8 mouse cellular contexts compared by ENCODE assay signal in the genomic region with DNA sequence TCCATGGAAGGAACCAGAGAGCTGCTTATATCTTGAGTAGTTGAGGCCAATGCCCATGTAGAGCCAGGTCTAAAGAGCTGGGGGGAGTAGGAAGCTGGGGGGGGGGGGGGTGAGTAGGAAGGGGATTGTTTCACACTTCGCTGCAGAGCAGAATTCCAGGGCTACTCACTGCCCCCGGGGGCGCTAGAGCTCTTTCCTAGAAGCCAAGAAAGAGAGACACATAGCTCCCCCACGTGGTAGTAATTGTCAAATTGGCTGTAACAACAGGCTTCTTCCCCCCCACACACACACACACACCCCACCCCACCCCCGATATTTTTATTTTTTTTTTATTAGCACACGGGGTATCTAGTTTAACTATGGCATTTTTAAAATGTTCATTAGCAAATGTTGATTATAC. TPM values are rescaled to one million over a fixed set of nuclear protein-coding genes. Genes with fewer than 3 reads are reported as not detected.
A peak's percentile ranks its signal among the peaks of the same experiment; 100 is the strongest.
DNase-seq lines count a peak whose midpoint lies in the region; ATAC-seq and TF ChIP-seq lines count a peak whose summit lies in the region.

No protein-coding gene starts in this region.

- H3K27ac ChIP-seq in heart, embryonic 10.5 days = peak overlapping the region; percentile 94
- H3K27ac ChIP-seq in liver, embryonic 14.5 days = no peak overlapping the region
- H3K27ac ChIP-seq in neural tube, embryonic 13.5 days (replicated peaks) = peak overlapping the region; percentile 88
- peak overlapping the region; percentile 49; the same call in 1 of the 2 replicates for H3K27ac ChIP-seq in thymus, adult 2 months (ENCODE audit: control insufficient read depth, insufficient read depth, low read length)

- TF ChIP-seq POLR2A in thymus, adult 2 months (IDR thresholded peaks at IDR 0.05; ENCODE audit: control insufficient read depth, extremely low read depth, insufficient read depth, low read length, poor library complexity) = no peak

- H3K27me3 ChIP-seq in heart, embryonic 10.5 days (ENCODE audit: insufficient read depth, poor library complexity, severe bottlenecking) = no peaks in the 10 kb centered on the region
- no peaks in the 10 kb centered on the region for H3K27me3 ChIP-seq in liver, embryonic 14.5 days (ENCODE audit: control insufficient read depth, insufficient read depth, low read length)
- H3K27me3 ChIP-seq in neural tube, embryonic 13.5 days = no peaks in the 10 kb centered on the region
- no peaks in the 10 kb centered on the region for H3K27me3 ChIP-seq in thymus, adult 2 months (ENCODE audit: control insufficient read depth, insufficient read depth, low read length)

- H3K4me3 ChIP-seq in heart, embryonic 10.5 days = peak overlapping the region; percentile 72
- peak overlapping the region; percentile 59 to 71 for H3K4me3 ChIP-seq in liver, embryonic 14.5 days (ENCODE audit: insufficient read depth in 1 of 2, low read depth in 2 of 2, low read length in 2 of 2)
- H3K4me3 ChIP-seq in neural tube, embryonic 13.5 days = peak overlapping the region; percentile 48
- peak overlapping the region; percentile 96 for H3K4me3 ChIP-seq in thymus, adult 2 months (ENCODE audit: control insufficient read depth, insufficient read depth, low read length)

- peak overlapping the region; percentile 69 for H3K4me2 ChIP-seq in liver, embryonic 14.5 days (ENCODE audit: low read depth)
- H3K4me2 ChIP-seq in neural tube, embryonic 13.5 days = peak overlapping the region; percentile 57

- no peaks in the 10 kb centered on the region for H3K9me3 ChIP-seq in heart, embryonic 10.5 days
- H3K9me3 ChIP-seq in liver, embryonic 14.5 days (ENCODE audit: control insufficient read depth, low read length) = no peaks in the 10 kb centered on the region
- H3K9me3 ChIP-seq in neural tube, embryonic 13.5 days = no peaks in the 10 kb centered on the region

- ATAC-seq in liver, embryonic 14.5 days (ENCODE audit: insufficient read depth) = peak; percentile 47
- no peak for ATAC-seq in neural tube, embryonic 13.5 days (ENCODE audit: low read depth)

- 0 out of 2 replicates have a peak, but pooled peaks cover 4% of the 10 kb centered on the region for H3K4me1 ChIP-seq in heart, embryonic 10.5 days
- H3K4me1 ChIP-seq in liver, embryonic 14.5 days (replicated peaks; ENCODE audit: control insufficient read depth in 2 of 2, insufficient read depth in 2 of 2, low read length in 1 of 2) = peaks cover 0 to 3% of the 10 kb centered on the region in 2 experiments; a peak in 1 of 4 replicates
- peaks cover 3% of the 10 kb centered on the region; the same call in 1 of the 2 replicates for H3K4me1 ChIP-seq in neural tube, embryonic 13.5 days (replicated peaks)
- H3K4me1 ChIP-seq in thymus, adult 2 months (replicated peaks; ENCODE audit: control insufficient read depth, insufficient read depth, low read length) = no peaks in the 10 kb centered on the region

- H3K36me3 ChIP-seq in heart, embryonic 10.5 days = no peaks in the 10 kb centered on the region
- H3K36me3 ChIP-seq in liver, embryonic 14.5 days (replicated peaks; ENCODE audit: control insufficient read depth, insufficient read depth, low read depth) = no peaks in the 10 kb centered on the region
- H3K36me3 ChIP-seq in neural tube, embryonic 13.5 days = 0 out of 2 replicates have a peak, but pooled peaks cover 4% of the 10 kb centered on the region
- H3K36me3 ChIP-seq in thymus, adult 2 months (ENCODE audit: control insufficient read depth, insufficient read depth, low read length) = no peaks in the 10 kb centered on the region

- H3K9ac ChIP-seq in liver, embryonic 14.5 days (replicated peaks) = no peak overlapping the region
- H3K9ac ChIP-seq in neural tube, embryonic 13.5 days = peak overlapping the region; percentile 72

- WGBS in heart, embryonic 10.5 days = 14% methylated on average over 6 of the region's 6 CpGs
- WGBS in liver, embryonic 14.5 days (ENCODE audit: insufficient replicate concordance) = 5% methylated on average over 6 of the region's 6 CpGs
- 11% methylated on average over 6 of the region's 6 CpGs for WGBS in neural tube, embryonic 13.5 days
- WGBS in thymus, adult 2 months = 7% methylated on average over 6 of the region's 6 CpGs

- peak; percentile 86 for DNase-seq in CD4-positive, CD25-positive, alpha-beta regulatory T cell, adult 2 months (ENCODE audit: low read depth, low spot score)
- peak; percentile 79 for DNase-seq in adrenal gland, postnatal 10 days
- DNase-seq in embryo, embryonic 11.5 days (ENCODE audit: low read depth, low spot score) = peak; percentile 56
- peak; percentile 83 for DNase-seq in heart, embryonic 10.5 days (ENCODE audit: low spot score)
- peak; percentile 88 for DNase-seq in kidney, postnatal 14 days
- peak; percentile 61 to 67 (median 65) for DNase-seq in liver, embryonic 14.5 days (ENCODE audit: low read depth in 3 of 3, low spot score in 3 of 3)
- DNase-seq in thymus, adult 2 months = peak; percentile 82

- peak; percentile 49; the same call in 1 of the 2 replicates for TF ChIP-seq CTCF in liver, embryonic 14.5 days (IDR thresholded peaks at IDR 0.05; ENCODE audit: low read depth)
- TF ChIP-seq CTCF in thymus, adult 2 months (IDR thresholded peaks at IDR 0.05; ENCODE audit: borderline replicate concordance, control insufficient read depth, extremely low read depth, insufficient read depth, low read length, poor library complexity) = no peak

- TF ChIP-seq EP300 in liver, embryonic 14.5 days (IDR thresholded peaks at IDR 0.05; ENCODE audit: low read depth) = no peak

RNA-seq across cellular contexts. Expression of a gene that starts 0.7 kb away (rescaled TPM):
- 1 to 10 TPM; 5.2 to 5.3 TPM for total RNA-seq in adrenal gland, postnatal 10 days (2021)
- 5.2 and 6.2 TPM in 2 replicates for polyA plus RNA-seq in heart, embryonic 10.5 days (2016; fragmentation: Nextera tagmentation; extraction: Ambion mirVana)
- polyA plus RNA-seq in liver, embryonic 14.5 days (2012; rRNA removed) = 0.95 and 1.5 TPM in 2 replicates
- 1.4 and 1.5 TPM in 2 replicates for polyA plus RNA-seq in liver, embryonic 14.5 days (2014; fragmentation: Nextera tagmentation; extraction: Ambion mirVana)
- 7.3 and 8.7 TPM in 2 replicates for polyA plus RNA-seq in neural tube, embryonic 13.5 days (2015; fragmentation: Nextera tagmentation; extraction: Ambion mirVana)
- polyA plus RNA-seq in thymus, adult 2 months (2012; rRNA removed) = 2.7 TPM in 2 replicates
